Mouse (Mus musculus): ENCODE results near the gene Wnt5b. TPM values are rescaled to one million over a fixed set of nuclear protein-coding genes. Genes with fewer than 3 reads are reported as not detected.

The Wnt5b gene
- polyA plus RNA-seq (2017; shearing (Covaris generic)) = not detected

DNA sequence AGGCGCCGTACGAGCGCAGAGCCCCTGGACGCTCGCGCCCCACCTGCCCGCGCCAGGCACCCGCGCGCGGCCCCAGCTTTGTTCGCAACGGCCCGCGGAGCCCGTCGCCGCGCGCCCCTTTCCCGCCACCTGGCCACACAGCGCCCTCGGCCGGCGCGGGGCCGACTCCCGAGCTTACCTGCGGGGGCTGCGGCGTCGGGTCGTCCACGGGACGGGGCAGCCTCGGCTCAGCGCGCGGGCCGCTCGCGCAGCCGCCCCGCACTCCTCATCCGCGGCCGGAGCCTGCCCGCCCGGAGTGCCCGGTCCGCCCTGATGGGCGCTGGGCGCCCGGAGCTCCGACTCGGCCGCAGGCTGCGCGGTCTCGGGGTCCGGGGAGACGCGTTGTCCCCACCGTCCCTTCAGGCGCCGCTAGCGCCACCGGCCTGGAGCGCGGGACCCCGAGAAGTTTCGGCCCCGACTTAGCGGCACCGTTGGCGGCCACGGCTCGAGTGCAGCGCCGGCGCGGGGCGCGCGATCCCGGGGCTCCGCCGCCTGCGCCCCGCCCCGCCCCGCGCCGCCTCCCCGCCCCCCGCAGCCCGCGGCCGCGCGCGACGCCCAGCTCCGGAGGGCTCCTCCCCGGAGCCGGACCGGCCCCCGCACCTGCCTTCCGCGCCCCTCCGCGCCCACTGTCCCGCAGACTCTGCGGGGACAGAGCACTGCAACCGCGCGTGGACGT is at the start of gene Wnt5b:
TSS of gene Wnt5b (minus strand) at position 545 of the 715 bp plus-strand sequence.

GRCm38 (mm10) chr6:119479343-119479875 is 64.7 kb downstream of the Wnt5b start, which contains the start of gene Fbxl14:
TSS of gene Fbxl14 (plus strand) at chr6:119479668.

DNA sequence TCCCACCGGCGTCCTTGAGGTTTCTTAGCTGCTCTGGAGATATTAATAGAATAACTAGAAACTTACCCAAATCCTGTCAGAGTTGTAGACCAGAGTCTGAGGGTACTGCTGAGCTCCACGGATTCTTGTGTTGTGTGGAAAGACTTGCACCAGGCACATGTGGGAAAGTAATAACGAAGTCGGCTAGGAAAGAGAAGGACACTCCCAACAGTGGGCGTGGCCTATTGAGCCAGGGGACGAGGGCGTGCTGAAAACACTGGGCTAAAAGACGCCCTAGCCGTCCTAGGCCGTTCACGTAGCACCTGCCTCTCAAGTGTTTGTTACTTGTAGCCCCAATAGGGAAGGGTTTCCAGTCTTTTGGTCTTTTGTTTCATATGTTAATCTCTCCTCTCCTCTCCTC is 126.8 kb downstream of the Wnt5b start, which contains the start of gene Adipor2:
TSS of gene Adipor2 (minus strand) at position 351 of the 400 bp plus-strand sequence.

Other genes starting within 250 kb of the Wnt5b start
- 0.30 TPM for gene Lrtm2, start 213.6 kb downstream of the Wnt5b start, polyA plus RNA-seq (2017; shearing (Covaris generic))
- gene Adipor2, start 126.6 kb downstream of the Wnt5b start, polyA plus RNA-seq (2017; shearing (Covaris generic)) = 4.9 TPM
- 11.5 TPM for gene Fbxl14, start 64.7 kb downstream of the Wnt5b start, polyA plus RNA-seq (2017; shearing (Covaris generic))

All from inflammation-experienced regulatory T-cells, adult 16 weeks (primary cell).